Mouse (Mus musculus): Measurements from ENCODE around the gene Gm36864. TPM values are rescaled to one million over a fixed set of nuclear protein-coding genes. Genes with fewer than 3 reads are reported as not detected.

Gm36864 gene
- total and polyA plus RNA-seq, 2 experiments = not detected

DNA sequence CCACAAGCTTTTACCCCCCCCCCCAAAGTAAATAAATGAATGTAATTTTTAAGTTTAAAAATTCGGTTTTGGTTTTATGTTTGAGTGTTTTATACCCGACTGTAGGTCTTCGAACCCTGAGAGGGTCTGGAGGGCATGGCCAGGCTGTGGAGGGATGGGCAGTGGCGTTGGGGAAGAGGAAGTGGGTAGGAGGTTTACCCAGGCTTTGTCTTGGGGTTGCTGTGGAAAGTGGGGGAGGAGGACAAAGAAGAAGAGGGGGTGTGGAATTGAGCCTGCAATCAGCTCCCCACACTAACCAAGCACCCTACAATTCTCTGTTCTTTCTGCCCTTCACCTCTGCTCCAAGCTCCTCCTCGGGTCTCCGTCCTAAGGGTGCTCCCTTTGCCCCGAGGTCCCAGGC lies 36.6 kb downstream of the Gm36864 start:
- WGBS = 92% methylated on average over 7 of the region's 7 CpGs
- Histone ChIP-seq H3K27me3 (ENCODE audit: control insufficient read depth, insufficient read depth, low read length) (no peaks in the 10 kb centered on the region), H3K79me2 (ENCODE audit: control insufficient read depth, insufficient read depth, low read length) (no peaks in the 10 kb centered on the region), H3K36me3 (ENCODE audit: control insufficient read depth, insufficient read depth, low read length) (no peaks in the 10 kb centered on the region), H3K27ac (replicated peaks; ENCODE audit: insufficient read depth, low read depth, low read length) (no peak overlapping the region), H3K9ac (ENCODE audit: low read depth, low read length) (no peak overlapping the region), H3K4me3 (ENCODE audit: insufficient read depth, low read depth, low read length) (no peak overlapping the region), H3K4me1 (ENCODE audit: control insufficient read depth, insufficient read depth, low read length) (no peaks in the 10 kb centered on the region)
- no peak for DNase-seq (ENCODE audit: extremely low read depth, low read depth, low spot score)
- no peak for TF ChIP-seq CTCF (IDR thresholded peaks at IDR 0.05; ENCODE audit: low read depth, low read length)

DNA sequence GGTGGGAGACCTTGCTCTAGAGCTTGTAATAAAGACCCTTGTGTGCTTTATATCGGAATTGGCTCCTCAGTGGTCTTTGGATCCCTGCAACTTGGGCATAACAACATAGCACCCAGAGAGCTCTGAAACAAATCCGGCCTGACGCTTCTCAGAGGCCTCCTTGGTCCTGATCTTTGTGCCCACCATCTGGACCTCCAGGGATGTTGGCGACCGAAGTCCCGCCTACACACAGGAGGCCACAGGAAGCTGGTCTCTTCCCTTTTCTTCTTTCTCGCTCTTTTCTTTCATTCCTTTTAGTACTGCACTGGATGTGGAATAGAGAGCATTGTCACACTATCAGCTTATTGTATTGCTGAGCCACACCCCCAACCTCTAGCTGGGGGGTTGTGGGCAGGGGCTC lies 37.5 kb downstream of the Gm36864 start:
- 80% methylated on average over 7 of the region's 7 CpGs for WGBS
- no peaks in the 10 kb centered on the region for H3K36me3 ChIP-seq (ENCODE audit: control insufficient read depth, insufficient read depth, low read length)
- DNase-seq (ENCODE audit: extremely low read depth, low read depth, low spot score) = no peak
- no peak overlapping the region for H3K9ac ChIP-seq (ENCODE audit: low read depth, low read length)
- no peak for TF ChIP-seq POLR2A (IDR thresholded peaks at IDR 0.05; ENCODE audit: extremely low read depth, insufficient read depth, low read length)
- no peak for TF ChIP-seq CTCF (IDR thresholded peaks at IDR 0.05; ENCODE audit: low read depth, low read length)
- no peaks in the 10 kb centered on the region for H3K27me3 ChIP-seq (ENCODE audit: control insufficient read depth, insufficient read depth, low read length)
- no peak overlapping the region for H3K4me3 ChIP-seq (ENCODE audit: insufficient read depth, low read depth, low read length)
- H3K79me2 ChIP-seq (ENCODE audit: control insufficient read depth, insufficient read depth, low read length) = no peaks in the 10 kb centered on the region
- no peak overlapping the region for H3K27ac ChIP-seq (replicated peaks; ENCODE audit: insufficient read depth, low read depth, low read length)
- H3K4me1 ChIP-seq (ENCODE audit: control insufficient read depth, insufficient read depth, low read length) = no peaks in the 10 kb centered on the region

GRCm38 (mm10) chr7:44274096-44274495 lies 38.1 kb downstream of the Gm36864 start:
- WGBS = 49% methylated on average over 11 of the region's 11 CpGs
- no peak overlapping the region for H3K4me3 ChIP-seq (ENCODE audit: insufficient read depth, low read depth, low read length)

DNA sequence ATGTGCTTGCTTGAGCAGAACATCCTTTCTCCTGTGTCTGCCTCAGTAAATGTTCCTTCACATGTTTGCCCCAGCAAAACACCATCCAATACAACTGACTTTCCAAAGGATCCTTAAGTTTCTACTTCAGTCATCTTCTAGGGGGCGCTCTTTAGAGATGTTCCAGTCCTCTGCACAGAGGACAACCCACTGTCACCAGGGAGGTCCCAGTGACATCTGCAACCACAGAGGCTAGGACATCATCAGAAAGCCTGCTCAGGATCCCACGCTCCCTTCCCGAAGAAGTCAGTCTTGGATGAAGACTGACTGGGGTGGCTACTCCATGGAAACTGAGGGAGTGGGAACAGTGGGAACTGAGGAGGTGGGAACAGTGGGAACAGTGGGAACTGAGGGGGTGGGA lies 39.6 kb downstream of the Gm36864 start:
- Histone ChIP-seq H3K36me3 (ENCODE audit: control insufficient read depth, insufficient read depth, low read length) (no peaks in the 10 kb centered on the region), H3K79me2 (ENCODE audit: control insufficient read depth, insufficient read depth, low read length) (no peaks in the 10 kb centered on the region), H3K4me1 (ENCODE audit: control insufficient read depth, insufficient read depth, low read length) (no peaks in the 10 kb centered on the region), H3K4me3 (ENCODE audit: insufficient read depth, low read depth, low read length) (no peak overlapping the region), H3K9ac (ENCODE audit: low read depth, low read length) (no peak overlapping the region), H3K27ac (replicated peaks; ENCODE audit: insufficient read depth, low read depth, low read length) (no peak overlapping the region), H3K27me3 (ENCODE audit: control insufficient read depth, insufficient read depth, low read length) (no peaks in the 10 kb centered on the region)
- no peak for TF ChIP-seq POLR2A (IDR thresholded peaks at IDR 0.05; ENCODE audit: extremely low read depth, insufficient read depth, low read length)
- no peak for TF ChIP-seq CTCF (IDR thresholded peaks at IDR 0.05; ENCODE audit: low read depth, low read length)
- WGBS = 76% methylated on average over 3 of the region's 3 CpGs
- no peak for DNase-seq (ENCODE audit: extremely low read depth, low read depth, low spot score)

More at GRCm38 (mm10) chr7:44274096-44274495, 38.1 kb downstream of the Gm36864 start:
- Histone ChIP-seq H3K36me3 (ENCODE audit: control insufficient read depth, insufficient read depth, low read length) (no peaks in the 10 kb centered on the region), H3K79me2 (ENCODE audit: control insufficient read depth, insufficient read depth, low read length) (no peaks in the 10 kb centered on the region), H3K9ac (ENCODE audit: low read depth, low read length) (no peak overlapping the region), H3K4me1 (ENCODE audit: control insufficient read depth, insufficient read depth, low read length) (no peaks in the 10 kb centered on the region), H3K27ac (replicated peaks; ENCODE audit: insufficient read depth, low read depth, low read length) (no peak overlapping the region), H3K27me3 (ENCODE audit: control insufficient read depth, insufficient read depth, low read length) (no peaks in the 10 kb centered on the region)
- TF ChIP-seq POLR2A (IDR thresholded peaks at IDR 0.05; ENCODE audit: extremely low read depth, insufficient read depth, low read length) = no peak
- no peak for TF ChIP-seq CTCF (IDR thresholded peaks at IDR 0.05; ENCODE audit: low read depth, low read length)
- no peak for DNase-seq (ENCODE audit: extremely low read depth, low read depth, low spot score)

- no peak for DNase-seq (ENCODE audit: extremely low read depth, low read depth, low spot score)
- Histone ChIP-seq H3K4me3 (ENCODE audit: insufficient read depth, low read depth, low read length) (no peak overlapping the region), H3K27ac (replicated peaks; ENCODE audit: insufficient read depth, low read depth, low read length) (no peak overlapping the region), H3K4me1 (ENCODE audit: control insufficient read depth, insufficient read depth, low read length) (no peaks in the 10 kb centered on the region), H3K36me3 (ENCODE audit: control insufficient read depth, insufficient read depth, low read length) (no peaks in the 10 kb centered on the region), H3K79me2 (ENCODE audit: control insufficient read depth, insufficient read depth, low read length) (no peaks in the 10 kb centered on the region), H3K27me3 (ENCODE audit: control insufficient read depth, insufficient read depth, low read length) (no peaks in the 10 kb centered on the region), H3K9ac (ENCODE audit: low read depth, low read length) (no peak overlapping the region)
- TF ChIP-seq POLR2A (IDR thresholded peaks at IDR 0.05; ENCODE audit: extremely low read depth, insufficient read depth, low read length) (no peak), CTCF (IDR thresholded peaks at IDR 0.05; ENCODE audit: low read depth, low read length) (no peak)
- 80% methylated on average over 10 of the region's 10 CpGs for WGBS
Measured at GRCm38 (mm10) chr7:44276461-44277249, 40.7 kb downstream of the Gm36864 start.

DNA sequence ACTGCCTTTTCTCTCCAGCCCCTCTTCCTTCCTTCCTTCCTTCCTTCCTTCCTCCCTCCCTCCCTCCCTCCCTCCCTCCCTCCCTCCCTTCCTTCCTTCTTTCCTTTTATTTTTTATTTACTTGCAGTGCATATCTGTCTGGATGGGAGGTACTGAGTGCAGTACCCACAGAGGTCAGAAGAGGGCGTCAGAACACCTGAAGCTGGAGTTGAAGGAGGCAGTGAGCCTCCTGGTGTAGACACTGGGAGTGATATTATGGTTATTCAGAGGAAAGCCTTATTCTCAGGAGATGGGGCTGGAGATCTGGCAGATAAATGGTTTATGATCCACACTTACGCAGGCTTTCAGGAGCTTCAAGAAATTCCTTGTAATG lies 41.3 kb downstream of the Gm36864 start:
- Histone ChIP-seq H3K27me3 (ENCODE audit: control insufficient read depth, insufficient read depth, low read length) (no peaks in the 10 kb centered on the region), H3K79me2 (ENCODE audit: control insufficient read depth, insufficient read depth, low read length) (no peaks in the 10 kb centered on the region), H3K36me3 (ENCODE audit: control insufficient read depth, insufficient read depth, low read length) (no peaks in the 10 kb centered on the region), H3K4me1 (ENCODE audit: control insufficient read depth, insufficient read depth, low read length) (no peaks in the 10 kb centered on the region), H3K27ac (replicated peaks; ENCODE audit: insufficient read depth, low read depth, low read length) (no peak overlapping the region), H3K4me3 (ENCODE audit: insufficient read depth, low read depth, low read length) (no peak overlapping the region), H3K9ac (ENCODE audit: low read depth, low read length) (no peak overlapping the region)
- 48% methylated on average over 2 of the region's 2 CpGs for WGBS
- peak; percentile 32 for DNase-seq (ENCODE audit: extremely low read depth, low read depth, low spot score)
- peak; percentile 53; the same call in 1 of the 2 replicates for TF ChIP-seq CTCF (IDR thresholded peaks at IDR 0.05; ENCODE audit: low read depth, low read length)
- TF ChIP-seq POLR2A (IDR thresholded peaks at IDR 0.05; ENCODE audit: extremely low read depth, insufficient read depth, low read length) = no peak

Measured in liver, adult 2 months (tissue).